Mouse (Mus musculus): ENCODE data around the gene Foxn3. TPM values are rescaled to one million over a fixed set of nuclear protein-coding genes. Genes with fewer than 3 reads are reported as not detected.
"Not testable (repeated sequence)": the region's sequence is repeated elsewhere in the genome, so short reads cannot be mapped to it uniquely, and the experiment has no call there.

Gene Foxn3
- total RNA-seq, 2 experiments from 2014 or later: 55.7 to 59.4 TPM

- no peak for DNase-seq (ENCODE audit: low spot score in 2 of 2)
These were observed 335.9 kb downstream of the Foxn3 start for GRCm38 (mm10) chr12:99227313-99227952.

DNA sequence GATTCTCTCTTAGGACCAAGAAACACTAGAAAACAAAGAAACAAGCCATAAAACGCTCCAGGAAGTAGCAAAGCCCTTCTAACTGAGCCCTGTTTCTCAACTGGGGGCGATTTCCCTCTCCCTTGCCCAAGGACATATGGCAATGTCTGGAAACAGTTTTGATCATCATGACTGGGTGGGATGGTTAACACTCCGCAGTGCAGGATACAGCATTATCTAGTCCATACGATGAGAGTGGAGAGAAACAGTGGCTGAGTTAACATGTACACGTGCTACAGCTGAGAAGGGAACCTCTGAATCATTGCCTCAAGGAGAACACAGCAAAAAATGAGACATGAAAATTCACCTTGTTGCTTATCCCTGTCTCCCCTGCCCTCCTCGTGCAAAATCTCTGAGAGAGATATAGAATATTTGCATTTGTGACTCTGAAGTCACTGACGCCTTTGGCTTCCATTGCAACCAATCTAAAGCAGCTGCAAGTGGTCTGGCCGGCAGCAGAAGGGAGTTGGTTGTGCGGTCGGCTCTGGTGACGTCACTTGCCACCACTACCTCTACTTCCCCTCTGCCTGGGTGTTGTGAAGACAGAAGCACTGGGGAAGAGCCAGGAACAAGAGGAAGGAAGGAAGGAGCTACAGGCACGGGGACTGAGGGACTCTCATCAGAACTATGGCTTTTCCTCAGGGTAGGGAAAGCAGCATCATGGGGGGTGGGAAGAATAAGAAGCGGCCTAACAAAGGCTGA is 338.3 kb downstream of the Foxn3 start:
- DNase-seq (ENCODE audit: low spot score in 2 of 2): no peak

GRCm38 (mm10) chr12:99221087-99221846 is 342.1 kb downstream of the Foxn3 start:
- no peak for DNase-seq (ENCODE audit: low spot score in 2 of 2)

- peak; percentile 42 to 67 for DNase-seq (ENCODE audit: low spot score in 2 of 2)
These were observed 343.0 kb downstream of the Foxn3 start for GRCm38 (mm10) chr12:99220333-99220732.

DNA sequence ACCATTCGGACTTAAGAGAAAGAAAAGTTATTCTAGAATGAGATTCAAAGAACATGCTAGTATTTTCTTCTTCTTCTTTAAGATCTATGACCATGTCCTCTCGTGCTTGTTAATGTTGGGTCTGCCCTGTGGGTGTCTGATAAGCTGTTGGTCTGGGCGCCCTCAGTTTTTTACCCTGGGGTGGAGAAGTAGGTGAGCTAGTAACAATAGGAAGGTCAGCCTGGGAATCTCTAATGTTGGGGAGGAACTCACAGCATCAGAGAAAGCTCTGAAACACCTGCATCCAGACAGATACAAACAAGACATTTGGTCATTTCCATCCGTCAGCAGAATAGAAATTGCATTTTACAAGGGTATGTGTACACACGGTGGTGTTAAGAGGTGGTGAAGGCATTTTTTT is 343.6 kb downstream of the Foxn3 start:
- no peak for DNase-seq (ENCODE audit: low spot score in 2 of 2)

GRCm38 (mm10) chr12:99217145-99217698 is 346.2 kb downstream of the Foxn3 start:
- no peak for DNase-seq (ENCODE audit: low spot score in 2 of 2)

GRCm38 (mm10) chr12:99216341-99216761 is 347.0 kb downstream of the Foxn3 start:
- DNase-seq (ENCODE audit: low spot score in 2 of 2): no peak

DNA sequence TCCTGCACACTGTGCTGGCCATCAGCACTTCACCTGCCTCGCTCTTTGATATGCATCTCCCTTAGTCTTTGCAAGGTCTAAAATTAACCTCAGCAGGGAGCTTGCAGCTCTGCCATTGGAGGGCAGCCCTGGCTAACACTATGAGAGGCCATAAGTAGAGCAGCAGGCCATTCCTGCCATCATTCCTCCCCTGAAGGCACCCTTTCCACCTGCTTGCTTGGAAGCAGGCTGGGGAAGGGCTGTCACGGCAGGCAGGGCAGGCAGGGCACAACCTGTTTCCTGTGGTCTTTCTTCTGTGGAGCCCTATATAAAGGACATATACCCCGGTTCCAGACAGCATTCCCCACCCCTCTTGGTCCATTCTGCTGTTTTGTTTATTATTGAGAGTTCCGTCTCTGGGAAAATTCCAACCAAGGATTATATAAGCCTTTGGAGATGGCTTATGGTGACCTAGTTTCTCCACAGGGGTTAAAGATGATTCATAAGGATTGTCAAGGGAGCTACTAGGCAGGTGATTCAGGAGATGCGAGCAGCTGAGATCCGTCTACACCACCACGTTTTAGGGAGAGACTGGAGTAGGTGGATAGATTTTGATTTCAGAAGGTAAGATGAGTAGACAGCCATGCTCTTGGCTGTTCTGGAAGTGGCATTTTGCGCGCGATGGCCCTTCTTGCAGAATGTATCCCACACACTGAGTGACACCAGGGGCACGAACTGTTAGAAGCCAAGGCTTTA is 347.7 kb downstream of the Foxn3 start:
- no peak for DNase-seq (ENCODE audit: low spot score in 2 of 2)

GRCm38 (mm10) chr12:99214098-99214497 is 349.3 kb downstream of the Foxn3 start:
- DNase-seq (ENCODE audit: low spot score in 2 of 2): no peak

DNA sequence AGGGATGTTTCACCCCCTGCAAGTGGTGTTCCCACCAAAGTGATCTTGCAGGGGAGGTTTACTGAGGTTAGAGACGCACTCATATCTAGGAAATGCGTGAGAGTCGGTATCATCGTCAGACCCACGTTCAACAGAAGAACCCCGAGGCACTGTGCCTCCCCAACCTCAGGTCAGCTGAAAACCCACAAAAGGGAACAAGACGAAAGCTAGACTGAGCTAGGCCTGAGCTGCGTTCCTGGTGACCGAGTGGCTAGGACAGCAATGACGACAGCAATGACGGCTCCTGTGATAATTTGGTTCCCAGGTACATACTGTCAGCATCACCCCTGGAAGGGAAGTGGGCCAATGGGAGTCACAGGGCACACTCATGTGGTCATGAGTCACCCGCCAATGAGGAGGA is 350.2 kb downstream of the Foxn3 start:
- no peak for DNase-seq (ENCODE audit: low spot score in 2 of 2)

DNA sequence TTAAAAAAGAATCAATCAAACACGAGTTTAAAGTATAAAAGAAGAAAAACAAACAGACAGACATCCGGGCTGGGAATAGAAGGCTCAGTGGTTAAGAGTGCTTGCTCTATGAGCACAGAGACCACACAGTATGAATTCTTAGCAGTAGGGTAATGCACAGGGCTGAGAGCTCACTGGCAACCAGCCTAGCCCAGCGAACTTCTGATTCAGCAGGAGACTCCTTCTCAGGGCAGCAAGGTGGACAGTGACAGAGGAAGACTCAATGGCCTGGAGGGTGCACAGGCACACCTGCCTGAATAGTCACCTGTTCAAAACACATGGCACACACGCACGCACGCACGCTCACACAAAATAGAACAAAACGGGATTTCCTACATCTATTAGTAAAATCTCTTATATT is 353.6 kb downstream of the Foxn3 start:
- DNase-seq (ENCODE audit: low spot score in 2 of 2): no peak

GRCm38 (mm10) chr12:99208251-99208650 is 355.1 kb downstream of the Foxn3 start:
- DNase-seq (ENCODE audit: low spot score in 2 of 2): no peak

- DNase-seq (ENCODE audit: low spot score in 2 of 2): no peak
These were observed 356.3 kb downstream of the Foxn3 start for GRCm38 (mm10) chr12:99207014-99207612.

DNA sequence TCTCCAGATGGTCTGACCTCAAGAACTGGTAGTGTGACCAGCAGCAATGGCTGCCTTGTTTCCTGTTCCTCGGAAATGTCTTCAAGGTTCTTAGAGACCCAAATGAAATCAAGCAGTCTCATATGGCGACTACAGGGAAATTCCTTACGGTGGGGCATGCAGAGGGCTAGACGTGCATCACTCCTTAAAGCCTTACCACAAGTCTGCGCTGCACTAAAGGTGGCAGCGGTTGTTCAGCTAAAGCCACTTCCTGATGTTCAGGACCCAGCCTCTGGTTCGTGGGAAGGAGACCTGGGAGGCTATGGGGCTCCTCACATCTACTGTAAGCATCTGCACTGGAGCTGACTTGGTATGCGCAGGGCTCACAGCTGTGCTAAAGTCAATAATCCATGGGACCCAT is 357.6 kb downstream of the Foxn3 start:
- no peak for DNase-seq (ENCODE audit: low spot score in 2 of 2)

DNA sequence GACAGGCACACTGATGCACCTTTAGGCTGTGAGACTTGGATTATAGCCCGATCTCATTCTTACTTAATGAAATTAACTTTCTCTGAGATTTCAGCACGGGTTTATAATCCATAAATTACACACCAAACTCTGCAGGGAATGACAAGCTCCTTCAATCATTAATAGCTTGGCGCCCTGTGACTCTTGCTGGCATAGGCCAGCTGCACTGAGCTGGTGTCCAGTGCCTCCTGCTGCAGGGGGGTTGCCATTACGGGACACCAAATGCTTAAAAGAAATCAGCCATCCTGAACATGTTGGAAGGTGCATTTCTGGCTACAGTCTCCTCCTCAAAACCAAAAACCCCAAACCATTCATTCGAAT is 364.3 kb downstream of the Foxn3 start:
- no peak for DNase-seq (ENCODE audit: low spot score in 2 of 2)

- DNase-seq (ENCODE audit: low spot score in 2 of 2): no peak
These were observed 364.8 kb downstream of the Foxn3 start for GRCm38 (mm10) chr12:99198428-99199123.

- DNase-seq (ENCODE audit: low spot score in 2 of 2): no peak
These were observed 366.4 kb downstream of the Foxn3 start for GRCm38 (mm10) chr12:99197031-99197430.

GRCm38 (mm10) chr12:99195655-99196054 is 367.7 kb downstream of the Foxn3 start:
- DNase-seq (ENCODE audit: low spot score in 2 of 2): no peak

GRCm38 (mm10) chr12:99194120-99194519 is 369.3 kb downstream of the Foxn3 start:
- DNase-seq (ENCODE audit: low spot score in 2 of 2): not testable (repeated sequence)

DNA sequence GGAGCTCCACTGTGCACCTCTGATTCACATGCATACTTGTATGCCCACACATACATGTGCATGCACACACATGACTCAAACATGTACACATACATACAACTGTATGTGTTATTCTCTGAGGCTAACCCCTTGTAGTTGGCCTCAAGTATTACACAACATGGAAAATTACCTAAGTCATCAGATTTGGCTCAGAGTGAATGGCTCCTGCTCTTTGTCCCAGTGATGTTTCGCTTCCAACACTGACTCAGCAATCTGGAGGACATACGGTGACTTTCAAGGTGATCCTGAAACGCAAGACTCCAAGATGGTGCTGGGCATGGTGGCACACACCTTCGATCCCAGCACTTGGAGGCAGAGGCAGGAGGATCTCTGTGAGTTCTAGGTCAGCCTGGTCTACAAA is 375.7 kb downstream of the Foxn3 start:
- DNase-seq (ENCODE audit: low spot score in 2 of 2): no peak
